Mouse (Mus musculus) left cerebral cortex, adult 2 months (tissue): ENCODE data around the gene Nap1l3. TPM values are rescaled to one million over a fixed set of nuclear protein-coding genes. Genes with fewer than 3 reads are reported as not detected.

Experiments used
- DNase-seq, 2 experiments: peaks; one replicate each; pipeline ENCODE4 v3.0.0; 2021 to 2022; ENCODE audit warnings: low spot score in 2 of 2, mixed read lengths in 1 of 2; ENCODE audit errors: extremely low spot score in 1 of 2
- H3K27ac ChIP-seq: fragments of 200-600 bp; 2 replicates; pipeline ENCODE4 v1.8.1; 2022
- H3K4me3 ChIP-seq: fragments of 200-600 bp; 2 replicates; pipeline ENCODE4 v1.8.1; 2022
- CTCF ChIP-seq: fragments of 200-600 bp; IDR thresholded peaks from 2 replicates; pipeline ENCODE4 v1.8.1; 2022; ENCODE audit warnings: antibody characterized with exemption, mild to moderate bottlenecking, moderate library complexity
- intact Hi-C: fragments of 180-260 bp; cut with DNase I; formaldehyde crosslinking; loops from one replicate; pipeline ENCODE4 v1.15.1; 2025
- long read RNA-seq, 2 experiments: library from polyadenylated mRNA; stranded (forward); transcript quantifications; one replicate each; pipeline ENCODE4 v2.0.0; 2021; ENCODE audit warnings: borderline mapping rate in 2 of 2
- total RNA-seq, 2 experiments: library from RNA; stranded (reverse); gene quantifications; 2 replicates each; pipeline ENCODE4 v1.2.3; 2021

Nap1l3 gene
- total RNA-seq: 10 to 100 TPM; 37.9 to 45.7 TPM
- long read RNA-seq, experiment 1, transcript Nap1l3-201 (1 exons, 2,837 nt): major isoform, 49 of 49 reads
- long read RNA-seq, experiment 1, partial matches to known transcripts: 0 of 49 reads
- long read RNA-seq, experiment 1, other reads (novel, unspliced or antisense): 0 of 49 reads
- long read RNA-seq, experiment 2, transcript Nap1l3-201 (1 exons, 2,837 nt): major isoform, 29 of 30 reads
- long read RNA-seq, experiment 2, partial matches to known transcripts: 0 of 30 reads
- long read RNA-seq, experiment 2, other reads (novel, unspliced or antisense): 1 of 30 reads

DNA sequence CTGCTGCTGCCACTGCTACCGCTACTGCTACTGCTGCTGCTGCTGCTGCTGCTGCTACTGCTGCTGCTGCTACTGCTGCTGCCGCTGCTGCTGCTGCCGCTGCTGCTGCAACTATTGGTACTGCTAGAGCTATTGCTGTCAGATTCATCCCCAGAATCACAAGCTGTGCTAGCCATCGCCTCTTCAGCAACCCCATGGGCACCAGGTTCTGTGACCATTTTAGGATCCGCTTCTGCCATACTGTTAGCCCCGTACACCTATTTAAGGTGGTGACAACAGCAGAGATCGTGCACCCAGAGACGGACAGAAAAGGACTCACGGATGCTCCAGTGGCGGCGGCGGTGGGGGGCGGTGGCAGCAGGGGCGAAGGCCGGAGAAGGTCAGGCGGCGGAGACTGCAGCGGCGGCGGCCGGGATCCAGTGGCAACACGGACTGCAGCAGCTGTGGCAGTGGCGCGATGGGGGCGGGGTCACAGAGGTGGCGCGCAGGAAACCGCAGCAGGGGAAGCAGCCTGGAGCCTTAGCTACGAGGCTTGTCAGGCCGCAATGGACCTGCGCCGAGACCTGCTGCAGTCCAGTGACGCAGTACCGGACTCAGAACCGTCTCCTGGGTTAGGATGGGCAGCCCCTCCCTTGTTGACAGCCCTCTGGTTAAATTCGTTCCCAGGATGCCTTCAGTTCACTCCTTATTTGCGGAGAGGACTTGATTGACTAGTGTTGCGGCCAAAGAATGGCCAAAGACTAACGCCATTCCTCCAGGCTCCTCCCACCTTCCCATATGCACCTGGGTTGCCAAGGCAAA lies at the start of gene Nap1l3:
Nap1l3 (minus strand) TSS at position 621 of the 801 bp plus-strand sequence.
- TF ChIP-seq CTCF: no peak
- peak; percentile 64 to 70 for DNase-seq
- intact Hi-C loops: no loop called here
- Histone ChIP-seq H3K27ac (peak within 1 kb of the TSS; percentile 82), H3K4me3 (peak within 1 kb of the TSS; percentile 49)

- intact Hi-C loops: no loop called here
- no peak for TF ChIP-seq CTCF
- peak overlapping the region; percentile 77; the same call in 1 of the 2 replicates for H3K27ac ChIP-seq
Observed at GRCm38 (mm10) chrX:122397652-122398051, 451 bp upstream of the Nap1l3 start.

More at GRCm38 (mm10) chrX:122397652-122398051, 451 bp upstream of the Nap1l3 start:
- peak overlapping the region; percentile 49 for H3K4me3 ChIP-seq
- no peak for DNase-seq
